Mouse (Mus musculus) frontal cortex, postnatal 25 days (tissue): ENCODE results near the gene Plekha5.
A peak's percentile ranks its signal among the peaks of the same experiment; 100 is the strongest.

Experiments used
- DNase-seq, 2 experiments: peaks; one replicate each; pipeline ENCODE4 v3.0.0; 2022; ENCODE audit warnings: low spot score in 2 of 2

The Plekha5 gene

DNA sequence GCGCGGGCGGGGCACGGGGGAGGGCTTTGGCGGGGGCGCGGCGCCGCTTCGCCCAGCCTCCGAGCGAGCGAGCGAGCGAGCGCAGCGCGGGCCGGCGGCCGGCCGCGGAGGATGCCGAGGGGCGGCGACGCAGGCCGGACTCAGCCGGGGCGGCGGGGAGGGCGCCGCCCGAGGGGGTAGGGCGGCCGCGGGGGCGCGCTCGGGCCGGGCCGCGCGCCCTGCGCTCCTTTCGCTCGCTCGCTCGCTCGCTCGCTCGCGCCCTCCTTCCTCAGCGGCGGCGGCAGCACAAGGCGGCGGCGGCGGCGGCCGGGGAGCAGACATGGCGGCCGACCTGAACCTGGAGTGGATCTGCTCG, at the start of gene Plekha5:
Plekha5 (plus strand) TSS at position 209 of the 355 bp plus-strand sequence.
- DNase-seq, result no peak

DNA sequence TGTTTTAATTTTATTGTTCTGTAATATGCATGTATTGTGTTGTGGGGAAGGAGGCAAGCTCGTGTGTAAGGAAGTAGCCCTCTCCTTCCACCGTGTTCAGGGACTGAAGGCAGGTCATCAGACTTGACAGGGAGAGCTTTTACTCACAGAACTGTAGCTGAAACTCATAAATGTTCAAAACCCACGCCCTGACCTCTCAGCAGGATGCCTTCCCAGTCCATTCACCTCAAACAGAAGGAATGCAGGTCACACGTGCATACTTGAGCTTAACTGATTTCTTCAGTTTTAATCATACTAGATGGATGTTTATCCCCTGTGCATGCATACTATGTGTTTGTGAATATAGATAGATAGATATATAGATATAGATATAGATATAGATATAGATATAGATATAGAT, 48.2 kb upstream of the Plekha5 start:
- no peak for DNase-seq

DNA sequence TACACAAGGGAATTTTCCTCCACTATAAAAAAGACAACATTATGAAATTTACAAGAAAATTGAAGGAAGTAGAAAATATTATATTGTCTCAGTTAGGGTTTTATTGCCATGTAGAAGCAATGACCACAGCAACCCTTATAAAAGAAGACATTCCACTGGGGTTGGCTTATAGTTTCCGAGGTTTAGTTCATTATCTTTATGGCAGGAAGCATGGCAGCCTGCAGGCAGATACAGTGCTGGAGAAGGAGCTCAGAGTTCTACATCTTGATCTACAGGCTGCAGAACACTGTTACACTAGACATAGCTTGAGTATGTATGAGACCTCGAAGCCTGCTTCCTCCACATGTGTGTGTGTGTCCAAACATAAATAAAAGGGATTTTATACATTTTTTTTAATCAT, 43.3 kb upstream of the Plekha5 start:
- DNase-seq, result no peak

DNA sequence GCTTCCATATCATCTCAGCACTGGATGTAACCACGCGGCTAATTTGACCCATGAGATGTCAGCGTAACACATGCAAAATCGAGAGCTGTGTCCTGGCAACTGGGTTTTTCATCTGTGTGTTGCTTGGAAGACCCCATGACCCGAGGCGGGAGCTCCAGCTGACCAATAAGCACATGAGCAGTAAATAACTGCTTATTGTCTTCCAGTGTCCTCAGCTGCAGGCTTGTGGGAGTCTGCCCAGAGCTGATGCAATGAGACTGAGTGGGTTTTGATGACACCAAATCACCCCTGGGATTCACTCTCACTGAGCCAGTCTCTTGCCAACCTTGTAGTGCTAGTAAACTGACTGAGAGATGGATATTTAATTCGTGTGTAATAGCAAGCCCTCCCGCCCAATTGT, 42.7 kb upstream of the Plekha5 start:
- no peak for DNase-seq

DNA sequence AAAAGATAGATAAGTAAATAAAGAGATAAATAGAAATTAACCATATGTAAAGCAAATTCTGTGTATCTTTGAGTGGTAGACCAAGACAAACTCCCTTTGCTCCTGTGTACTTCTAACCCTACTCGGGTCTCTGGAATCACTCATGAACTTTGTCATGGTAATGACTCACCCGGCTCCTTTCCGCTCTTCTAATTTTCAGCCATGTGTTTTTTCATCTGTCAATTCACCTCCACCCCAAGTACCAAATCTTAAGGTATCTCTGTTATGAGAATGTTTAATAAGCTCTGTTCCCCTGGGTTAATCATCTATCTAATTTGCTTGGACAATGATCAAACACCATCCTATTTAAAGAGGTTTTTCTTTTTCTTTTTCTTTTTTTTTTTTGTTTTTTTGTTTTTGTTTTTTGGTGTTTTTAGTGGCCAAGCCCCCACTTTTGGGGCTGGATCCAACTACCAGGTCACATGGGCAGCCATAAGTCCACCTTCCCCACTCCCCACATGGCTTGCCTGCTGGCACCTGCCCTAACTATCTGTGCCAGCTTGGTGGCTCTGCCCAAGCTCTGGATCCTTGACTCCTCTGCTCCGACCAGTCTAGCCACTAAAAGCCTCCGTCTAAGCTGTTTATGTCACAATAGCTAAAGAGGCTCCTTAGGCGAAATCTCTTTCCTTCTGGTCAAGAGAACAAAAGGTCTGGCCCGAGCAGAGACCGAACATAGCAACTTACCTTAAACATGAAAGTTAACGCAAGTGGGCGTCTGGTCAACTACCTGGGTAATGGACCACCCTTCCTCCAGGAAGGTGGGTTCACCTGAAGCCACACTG, 40.1 kb upstream of the Plekha5 start:
- DNase-seq, result no peak

DNA sequence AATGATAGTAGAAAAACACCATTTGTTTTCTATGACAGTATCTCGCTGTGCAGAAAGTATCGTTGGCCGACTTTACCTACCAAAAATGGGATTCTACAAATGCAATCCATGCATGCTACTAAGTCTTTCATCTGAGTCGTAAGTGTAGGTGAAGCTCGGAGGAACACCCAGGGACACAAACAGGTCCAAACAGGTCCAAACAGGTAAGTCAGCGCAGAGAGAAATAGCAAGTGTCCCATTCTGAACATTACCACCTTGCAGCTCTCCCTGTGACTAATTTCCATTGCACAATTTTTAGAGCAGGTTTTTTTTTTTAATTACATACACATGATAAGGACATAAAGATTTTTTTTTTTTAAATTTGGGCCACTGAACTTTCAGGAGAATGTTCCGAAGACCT, 27.2 kb upstream of the Plekha5 start:
- no peak for DNase-seq

DNA sequence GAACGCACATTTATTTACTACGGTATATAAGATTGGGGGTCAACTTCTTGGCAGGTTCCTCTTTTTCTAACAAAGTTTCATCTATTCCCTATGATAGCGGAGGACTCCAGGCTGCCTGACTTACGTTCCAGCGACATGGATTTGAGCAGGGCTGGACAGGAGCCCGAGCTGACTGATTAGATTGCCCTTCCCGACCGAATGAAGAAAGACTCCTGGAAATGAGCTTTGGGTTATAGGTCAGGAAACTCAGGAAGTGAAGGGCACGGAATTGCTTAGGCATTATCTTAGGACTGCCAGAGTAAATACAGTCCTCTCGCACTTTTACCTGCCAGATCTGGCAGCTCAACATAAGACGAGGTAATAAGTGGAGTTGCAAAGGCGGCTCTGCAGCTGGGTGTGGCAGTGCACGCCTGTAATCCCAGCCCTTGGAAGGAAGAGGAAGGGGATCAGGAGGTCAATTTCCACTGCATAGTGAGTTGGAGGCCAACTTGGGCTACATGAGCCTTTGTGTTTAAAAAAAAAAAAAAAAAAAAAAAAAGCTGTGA, 21.0 kb upstream of the Plekha5 start:
- DNase-seq, result no peak

DNA sequence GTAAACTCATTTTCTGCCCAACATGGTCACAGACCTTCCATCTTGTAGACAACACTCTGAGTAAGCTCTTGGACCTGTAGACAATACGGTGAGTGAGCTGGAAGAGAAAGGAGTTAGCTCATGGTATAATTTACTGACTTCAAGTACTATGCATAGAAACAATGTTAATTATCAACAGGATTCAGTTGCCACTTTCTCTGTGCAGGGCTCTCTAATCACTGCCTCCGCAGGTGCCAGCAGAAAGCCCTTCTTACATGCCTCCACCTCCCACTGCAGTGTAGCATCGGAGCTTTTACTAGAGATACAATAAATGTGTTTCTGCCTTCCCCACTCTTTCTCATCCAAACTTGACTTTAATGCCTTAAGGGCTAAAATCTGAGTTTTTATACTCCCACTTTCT, 11.9 kb upstream of the Plekha5 start:
- DNase-seq, result no peak

DNA sequence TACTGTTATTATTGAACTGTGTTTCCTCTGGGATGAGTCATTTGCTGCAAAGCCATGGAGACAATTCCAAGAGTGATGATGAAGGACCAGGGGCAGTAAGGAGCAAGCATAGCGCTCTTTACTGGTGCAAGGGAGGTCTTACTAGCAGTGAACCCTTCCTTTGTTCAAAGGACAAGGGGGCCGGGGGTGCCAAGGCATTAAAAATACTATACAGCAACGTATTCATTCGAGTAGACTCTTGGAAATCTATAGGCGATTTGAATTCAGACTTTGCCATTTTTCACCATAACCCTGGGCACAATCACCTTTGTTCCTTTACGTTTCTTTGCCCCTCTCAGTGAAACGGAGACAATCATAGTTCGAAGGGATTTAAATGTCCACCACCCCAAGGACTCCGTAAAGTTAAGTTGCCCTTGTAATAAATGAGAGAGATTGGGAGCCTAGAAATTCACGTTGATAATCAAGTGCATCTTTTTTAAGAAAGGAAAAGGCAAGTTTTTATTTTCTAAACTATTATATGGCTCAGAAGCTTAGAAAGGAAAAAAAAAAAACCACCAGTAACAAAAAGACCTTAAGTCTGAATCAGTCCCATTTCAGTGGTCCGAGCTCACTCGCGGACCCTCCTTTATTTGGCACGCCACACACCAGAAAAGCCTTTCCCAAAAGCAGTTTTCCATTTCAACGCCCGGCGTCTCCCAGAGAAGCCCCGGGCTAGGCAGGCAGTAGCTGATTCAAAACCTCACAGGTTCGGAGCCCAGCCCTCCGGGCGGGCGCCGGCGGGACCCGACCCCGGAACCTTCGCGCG, 611 bp upstream of the Plekha5 start:
- peak; percentile 26 to 29 for DNase-seq

DNA sequence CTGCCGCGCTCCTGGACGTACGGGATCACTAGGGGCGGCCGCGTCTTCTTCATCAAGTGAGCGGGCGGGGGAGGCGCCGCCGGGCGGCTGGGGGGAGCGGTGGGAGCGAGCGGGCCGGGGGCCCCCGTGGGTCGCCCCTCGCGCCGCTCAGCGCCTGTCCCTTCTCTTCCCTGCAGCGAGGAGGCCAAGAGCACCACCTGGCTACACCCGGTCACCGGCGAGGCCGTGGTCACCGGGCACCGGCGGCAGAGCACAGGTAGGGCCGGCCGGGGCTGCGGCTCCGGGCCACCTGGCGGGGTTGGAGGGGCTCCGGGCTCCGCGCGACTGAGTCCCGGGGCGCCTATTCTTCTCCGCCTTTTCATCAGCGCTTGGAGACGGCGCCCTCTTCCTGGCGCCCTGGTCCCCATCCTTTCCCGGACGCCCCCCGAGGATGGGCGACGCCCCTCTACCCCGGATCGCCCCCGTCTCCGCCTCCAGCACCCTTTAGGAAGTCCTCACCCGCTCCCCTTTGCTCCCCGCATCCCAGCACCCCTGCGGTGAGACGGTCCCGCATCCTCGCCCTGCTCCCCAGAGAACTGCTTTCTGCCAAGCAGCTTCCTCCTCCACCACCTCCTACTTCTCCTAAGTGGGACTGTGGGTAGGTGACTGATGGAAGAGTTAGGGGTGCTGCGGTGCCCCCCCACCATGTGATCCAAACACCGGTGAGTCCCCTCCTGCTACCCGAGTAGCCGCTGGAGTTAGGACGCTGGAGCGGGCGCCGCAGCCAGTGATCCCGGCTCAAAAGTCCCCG, 542 bp downstream of the Plekha5 start:
- DNase-seq, result peak; percentile 25 to 29

DNA sequence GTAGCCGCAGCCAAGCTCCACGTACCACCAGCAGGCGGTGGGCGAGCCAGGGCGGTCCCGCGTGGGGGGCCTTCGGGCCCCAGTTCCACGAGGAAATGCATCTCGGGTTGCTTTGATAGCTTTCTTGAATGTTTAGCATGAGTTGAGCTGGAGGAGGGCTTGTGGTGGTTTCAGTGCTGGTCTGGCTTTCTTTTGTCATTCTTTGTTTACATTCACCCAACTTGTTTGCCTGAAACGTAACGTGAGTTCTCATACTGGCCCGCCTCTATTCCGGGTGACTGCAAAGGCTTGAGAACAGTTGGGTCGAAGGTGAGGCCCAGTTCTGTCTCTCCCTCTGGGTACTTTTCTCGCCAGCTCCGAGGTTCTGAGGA, 1.1 kb downstream of the Plekha5 start:
- peak in 1 of 2 experiments; percentile 15 for DNase-seq

DNA sequence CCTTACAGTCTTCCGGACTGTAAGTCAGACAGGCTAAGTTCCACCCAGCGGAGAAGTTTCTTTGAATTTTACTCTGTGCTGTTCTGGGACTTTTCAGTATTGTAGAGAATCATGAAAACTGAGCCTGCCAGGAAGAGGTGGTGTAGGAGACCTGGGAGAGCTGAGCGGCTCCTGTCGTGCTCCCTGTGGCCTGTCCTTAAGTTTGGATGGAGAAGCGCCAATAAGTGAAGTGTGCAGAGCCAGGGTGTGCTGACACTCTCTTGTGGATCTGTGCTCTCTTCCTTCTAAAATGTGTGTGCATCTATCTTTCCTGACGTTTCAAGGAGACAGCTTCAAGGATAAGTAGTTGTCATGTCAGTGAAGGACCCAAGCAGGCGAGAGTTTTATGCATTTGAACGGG, 5.4 kb downstream of the Plekha5 start:
- DNase-seq, result no peak

DNA sequence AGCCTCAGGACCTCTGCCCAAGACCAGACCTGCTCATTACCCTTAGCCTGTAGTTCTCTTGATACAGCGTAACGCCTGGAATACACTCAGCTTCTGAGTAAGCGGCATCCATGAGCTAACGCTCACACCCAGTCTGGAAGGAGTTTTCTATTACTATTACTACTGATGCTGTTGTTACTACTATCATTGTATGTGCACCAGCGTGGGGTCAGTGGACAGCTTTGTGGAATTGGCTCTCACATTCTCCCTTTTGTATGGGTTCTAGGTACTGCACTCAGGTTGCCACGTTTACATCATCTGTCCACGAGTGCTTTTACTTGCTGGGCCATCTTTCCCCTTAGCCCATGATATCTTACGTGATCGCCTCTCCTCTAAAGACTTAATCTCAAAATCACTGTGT, 8.5 kb downstream of the Plekha5 start:
- no peak for DNase-seq

DNA sequence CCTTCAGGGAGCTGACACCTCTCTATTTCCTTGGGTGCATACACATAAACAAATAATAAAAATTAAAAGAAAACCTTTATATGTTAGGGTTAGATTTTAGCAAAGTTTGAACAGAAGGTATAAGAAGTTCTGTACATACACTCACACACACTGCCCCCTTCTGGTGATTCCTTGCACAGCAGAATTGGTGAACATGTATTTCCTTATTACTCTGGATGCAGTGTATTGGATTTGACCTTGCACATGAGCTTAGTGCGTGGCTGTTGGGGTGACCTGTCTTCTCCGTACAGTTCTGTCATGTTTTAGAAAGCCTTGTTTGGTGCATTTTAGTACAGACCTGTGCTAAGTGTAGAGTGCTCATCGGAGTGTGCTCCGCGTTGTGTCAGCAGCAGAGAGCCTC, 19.5 kb downstream of the Plekha5 start:
- DNase-seq, result peak; percentile 37 to 52

DNA sequence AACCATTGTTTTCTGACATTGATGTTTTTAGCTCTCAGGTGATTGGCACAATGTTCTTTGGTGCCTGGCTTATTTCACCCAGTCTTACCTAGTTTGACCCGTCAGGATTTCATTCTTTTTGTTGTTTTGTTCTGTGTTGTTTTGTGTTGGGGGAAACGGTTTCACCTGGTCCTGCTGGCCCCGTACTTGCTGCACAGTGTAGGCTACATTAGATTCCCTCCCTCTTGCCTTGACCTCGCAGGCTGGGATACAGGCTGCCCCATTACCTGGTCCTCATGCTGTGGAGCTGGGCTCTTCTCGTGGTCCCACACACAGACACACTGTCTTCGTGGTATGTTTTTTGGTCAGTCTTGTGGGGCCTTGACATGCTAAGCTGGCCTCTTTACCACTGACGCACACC, 20.3 kb downstream of the Plekha5 start:
- DNase-seq, result no peak

DNA sequence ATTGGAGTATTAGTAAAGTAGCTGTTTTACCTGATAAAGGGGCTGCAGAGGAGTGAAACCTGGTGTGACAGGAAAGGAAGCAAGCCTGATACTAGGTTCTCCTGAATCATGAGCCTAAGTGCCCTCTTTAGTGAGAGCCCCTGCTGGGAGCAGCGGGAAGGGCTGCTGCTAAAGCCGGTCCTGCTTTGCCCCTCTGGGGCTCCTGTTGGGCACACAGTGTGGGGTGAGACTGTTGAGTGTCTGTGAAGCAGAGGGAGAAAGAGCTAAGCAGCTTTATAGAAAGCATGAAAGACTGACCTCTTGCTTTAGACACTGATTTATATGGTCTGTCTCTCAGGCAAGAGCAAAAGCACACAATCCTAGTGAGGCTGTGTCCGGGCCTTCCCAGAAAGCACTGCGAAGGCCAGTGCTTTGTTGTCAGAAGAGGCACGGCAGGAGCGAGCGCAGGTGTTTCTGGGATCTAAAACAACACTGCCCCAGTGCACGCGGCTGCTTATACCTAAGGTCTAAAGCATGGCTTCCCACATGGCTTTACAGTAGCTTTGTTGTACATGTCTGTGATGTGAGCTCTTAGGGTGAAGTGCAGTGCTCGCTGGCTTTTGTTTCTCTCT, 21.1 kb downstream of the Plekha5 start:
- DNase-seq, result no peak

DNA sequence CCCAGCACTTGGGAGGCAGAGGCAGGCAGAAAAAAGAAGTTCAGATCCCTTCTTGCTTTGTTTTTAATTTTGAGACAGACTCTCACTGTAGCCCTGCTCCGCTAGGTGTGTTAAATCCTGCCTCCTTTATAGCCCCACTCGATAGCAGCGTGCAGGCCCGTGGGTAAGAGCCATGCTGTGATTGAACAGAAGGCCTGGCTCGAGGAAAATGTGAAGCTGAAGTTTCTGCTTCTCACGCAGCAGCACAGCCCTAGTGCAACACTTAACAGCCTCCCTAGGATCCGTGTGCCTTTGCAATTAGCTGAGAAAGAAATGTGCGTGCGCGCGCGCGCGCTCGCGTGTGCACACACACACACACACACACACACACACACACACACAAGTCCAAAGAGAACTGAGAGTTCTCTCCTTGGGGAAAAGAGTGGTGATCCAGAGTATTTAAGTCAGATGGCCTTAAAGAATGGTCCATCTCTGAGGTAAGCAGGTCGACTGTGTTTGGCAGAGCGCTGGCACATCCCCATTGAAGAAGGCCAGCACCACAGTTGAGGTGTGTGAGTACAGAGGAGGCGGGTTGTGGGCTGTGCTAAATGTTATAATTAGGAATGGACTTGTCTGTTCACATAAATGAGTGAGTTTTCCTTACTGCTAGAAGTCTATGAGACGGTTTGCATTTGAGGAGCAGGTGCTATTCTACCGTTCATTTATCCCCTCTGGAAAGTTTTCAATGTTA, 24.3 kb downstream of the Plekha5 start:
- DNase-seq, result no peak

DNA sequence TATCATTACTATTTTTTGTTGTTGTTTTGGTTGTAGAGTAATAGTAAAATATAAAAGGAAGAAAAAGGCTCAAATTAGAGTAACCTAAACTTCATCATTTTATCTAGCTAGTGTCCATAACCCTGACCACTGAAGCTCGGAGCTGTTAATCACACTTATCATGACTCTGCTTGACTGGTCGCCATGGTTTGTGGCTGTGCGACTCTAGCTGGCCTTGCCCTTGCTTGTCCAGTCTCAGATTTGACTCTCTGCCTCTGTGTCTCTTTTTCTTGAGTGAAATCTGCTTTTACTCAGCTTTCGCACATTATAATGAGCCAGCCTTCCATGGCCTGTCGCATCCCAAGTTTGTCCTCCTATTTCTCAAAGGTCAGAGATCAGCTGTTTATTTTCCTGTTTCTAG, 26.8 kb downstream of the Plekha5 start:
- no peak for DNase-seq

DNA sequence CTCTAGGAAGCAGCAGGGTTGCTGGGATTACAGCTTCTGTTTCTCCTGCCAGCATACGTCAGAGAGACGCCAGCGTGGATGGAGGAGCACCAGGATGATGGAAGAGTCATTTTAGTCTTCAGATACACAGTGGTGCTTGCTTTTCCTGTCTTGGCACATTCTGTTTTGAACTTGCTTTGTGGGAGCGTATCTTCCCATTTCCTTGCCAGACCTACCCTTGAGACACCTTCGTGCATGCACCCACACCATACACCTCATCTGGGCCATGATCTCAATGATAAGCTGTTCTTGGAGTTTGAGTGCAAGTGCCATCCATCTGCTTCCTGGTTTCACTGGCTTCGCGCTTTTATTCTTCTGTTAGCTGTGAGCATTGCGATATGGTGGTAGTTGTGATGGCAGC, 28.9 kb downstream of the Plekha5 start:
- no peak for DNase-seq

DNA sequence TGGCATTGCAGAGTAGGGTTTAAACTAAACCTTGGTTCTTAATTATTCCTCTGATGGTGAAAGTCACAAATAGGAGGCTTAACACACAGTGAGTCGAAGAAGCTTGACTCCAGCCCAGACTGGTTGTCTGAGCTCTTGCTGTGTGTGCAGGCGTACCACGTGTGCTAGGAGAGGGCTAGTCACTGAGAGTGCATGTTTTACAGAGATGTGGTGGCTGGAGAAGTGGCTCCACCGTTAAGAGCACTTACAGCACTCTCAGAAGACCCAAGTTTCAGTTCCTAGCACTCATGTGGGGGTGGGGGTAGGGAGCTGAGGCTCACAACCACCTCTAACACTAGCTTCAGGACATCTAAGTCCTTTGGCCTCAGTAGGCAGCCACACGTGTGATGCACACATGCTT, 29.6 kb downstream of the Plekha5 start:
- no peak for DNase-seq

DNA sequence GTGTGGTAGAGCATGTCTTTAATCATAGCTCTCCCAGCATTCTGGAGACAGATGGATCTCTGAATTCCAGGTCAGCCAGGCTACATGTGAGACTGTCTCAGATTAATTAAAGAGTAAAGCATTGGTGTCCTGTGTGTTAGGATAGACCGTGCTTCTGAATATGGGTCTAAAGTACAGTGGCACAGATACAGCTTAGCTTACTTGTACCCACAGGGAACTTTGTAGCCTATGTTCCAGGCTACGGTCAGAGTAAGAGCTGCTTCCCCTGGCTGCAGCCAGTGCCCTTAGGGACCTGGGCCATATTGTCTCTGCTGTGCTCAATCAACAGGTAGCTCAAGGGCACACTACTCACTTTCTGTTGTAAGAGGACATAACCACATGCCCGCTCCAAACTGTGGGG, 30.5 kb downstream of the Plekha5 start:
- DNase-seq, result no peak
